Mouse (Mus musculus) ovary, adult 10 weeks (tissue): ENCODE results near the gene Klk14. TPM values are rescaled to one million over a fixed set of nuclear protein-coding genes. Genes with fewer than 3 reads are reported as not detected.

Experiments
- polyA plus RNA-seq: library from polyadenylated mRNA; stranded (reverse); fragments of 350-450 nt; fragmentation: Illumina TruSeq; extraction: RNeasy Lipid Tissue Mini Kit (QIAGEN cat#74804); gene quantifications from one replicate; pipeline ENCODE4 v1.2.3, GENCODE M21; 2014

Gene Klk14
- polyA plus RNA-seq: not detected

DNA sequence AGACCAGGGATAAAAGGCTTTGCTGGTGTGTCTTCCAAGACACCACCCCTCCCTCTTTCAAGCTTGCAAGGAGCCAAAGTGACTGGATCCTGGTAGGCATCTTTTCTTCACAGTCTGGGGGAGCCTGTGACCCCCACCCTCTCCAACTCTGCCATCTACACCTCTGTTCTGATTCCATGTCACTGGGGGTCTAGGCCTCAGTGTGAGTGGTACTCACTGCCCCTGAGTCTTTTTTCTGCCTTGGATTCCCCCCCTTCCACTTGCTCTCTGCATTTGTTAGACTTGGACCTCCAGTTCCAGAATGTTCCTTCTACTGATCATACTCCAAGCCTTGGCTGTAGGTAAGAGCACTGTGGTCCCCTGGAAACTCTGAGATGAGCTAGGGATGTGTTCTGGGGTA is at the start of gene Klk14:
Gene Klk14 (plus strand): TSS at position 301 of the 400 bp plus-strand sequence.

DNA sequence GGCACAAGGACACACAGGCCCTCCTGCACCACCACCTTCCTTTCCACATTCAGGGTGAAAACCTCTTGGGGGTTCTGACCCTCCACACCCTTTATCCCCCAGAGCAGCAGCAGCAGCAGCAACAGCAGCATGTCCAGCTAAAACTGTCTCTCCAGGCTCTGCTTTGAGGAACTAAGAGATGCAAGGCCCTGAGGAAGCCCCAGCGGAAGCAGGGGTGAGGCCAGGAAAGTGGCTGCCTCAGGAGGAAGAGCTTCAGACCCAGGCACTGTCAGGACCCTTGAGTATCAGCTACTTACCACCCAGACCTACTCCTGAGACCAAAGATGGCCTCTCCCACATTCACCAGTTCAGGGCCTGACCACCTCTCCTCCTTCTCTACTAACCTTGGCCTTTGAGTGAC is 30.2 kb upstream of the Klk14 start, which contains the start of gene Siglece:
Gene Siglece (minus strand): TSS at position 160 of the 400 bp plus-strand sequence.

DNA sequence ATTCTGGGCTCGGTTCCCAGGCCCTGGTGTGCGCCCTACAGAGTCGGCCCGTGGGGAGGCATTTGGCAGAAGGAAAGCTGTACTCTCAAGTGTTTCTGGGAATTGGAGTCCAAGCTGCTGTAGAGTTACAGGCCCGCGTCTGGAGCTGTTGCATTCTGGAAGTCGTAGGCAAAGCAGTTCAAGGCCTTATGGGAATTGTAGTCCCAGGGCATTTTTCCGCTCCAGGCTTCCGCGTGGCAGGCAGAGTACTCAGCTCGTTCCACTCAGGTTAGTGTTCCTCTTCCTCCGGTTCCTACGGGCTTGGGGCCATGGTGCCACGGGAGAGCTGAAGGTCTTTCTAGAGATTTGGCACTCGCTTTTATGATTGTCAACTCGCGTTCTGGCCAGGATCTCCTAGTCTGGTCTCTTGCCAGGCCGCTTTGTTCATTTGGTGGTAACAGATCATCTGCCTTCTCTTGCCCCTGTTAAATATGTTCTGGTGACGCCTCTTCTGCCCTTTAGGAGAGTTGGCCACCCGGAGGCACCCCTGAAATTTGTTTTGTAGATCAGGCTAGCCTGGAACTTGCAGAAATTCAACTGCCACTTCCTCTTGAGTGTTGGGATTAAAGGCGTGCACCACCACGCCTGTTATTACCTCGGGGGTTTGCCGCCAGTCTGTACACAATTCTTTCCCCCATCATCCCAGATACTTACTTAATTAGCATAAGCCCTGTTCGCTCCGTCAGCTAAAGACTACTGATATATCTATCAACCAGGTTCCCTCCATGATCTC is 18.2 kb upstream of the Klk14 start, which contains the start of gene Ctu1:
Gene Ctu1 (plus strand): TSS at position 208 of the 772 bp plus-strand sequence.

DNA sequence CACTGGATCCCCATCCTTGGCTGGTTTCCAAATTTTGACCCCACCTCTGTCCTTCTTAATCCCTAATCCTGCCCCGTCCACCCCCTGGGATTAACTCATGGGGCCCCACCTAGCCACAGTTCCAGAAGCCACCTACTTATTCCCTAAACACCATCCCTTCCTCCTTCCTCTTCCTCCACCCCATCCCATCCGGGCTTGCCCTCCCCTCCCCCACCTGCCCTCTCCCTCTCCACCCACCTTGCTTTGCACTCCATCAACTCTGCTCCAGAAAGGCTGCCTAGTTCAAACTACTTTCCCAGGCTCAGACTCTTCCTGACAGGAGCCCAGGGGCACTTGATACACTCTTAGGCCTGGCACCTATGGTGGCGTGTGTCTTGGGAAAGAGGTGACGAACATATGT is 22.0 kb downstream of the Klk14 start, which contains the start of gene Klk13:
Gene Klk13 (plus strand): TSS at position 301 of the 400 bp plus-strand sequence.

Other genes with a start within 250 kb of the Klk14 start
- not detected for gene Cldnd2, start 249.6 kb upstream of the Klk14 start, polyA plus RNA-seq
- gene Etfb, start 246.3 kb upstream of the Klk14 start, polyA plus RNA-seq: 1.5 TPM
- not detected for gene Gm45233, start 246.3 kb upstream of the Klk14 start, polyA plus RNA-seq
- 0.88 TPM for gene Vsig10l, start 227.3 kb upstream of the Klk14 start, polyA plus RNA-seq
- gene Iglon5, start 200.3 kb upstream of the Klk14 start, polyA plus RNA-seq: not detected
- gene 4931406B18Rik, start 184.5 kb upstream of the Klk14 start, polyA plus RNA-seq: not detected
- 5.7 TPM for gene Cd33, start 146.0 kb upstream of the Klk14 start, polyA plus RNA-seq
- 3.5 TPM for gene Zfp658, start 128.2 kb upstream of the Klk14 start, polyA plus RNA-seq
- gene Zfp719, start 110.8 kb upstream of the Klk14 start, polyA plus RNA-seq: 42.2 TPM
- 0.20 TPM for gene Zfp819, start 83.2 kb upstream of the Klk14 start, polyA plus RNA-seq
- not detected for gene Ceacam18, start 55.7 kb upstream of the Klk14 start, polyA plus RNA-seq
- 0.66 TPM for gene Siglece, start 30.3 kb upstream of the Klk14 start, polyA plus RNA-seq
- gene Ctu1, start 18.4 kb upstream of the Klk14 start, polyA plus RNA-seq: 3.2 TPM
- not detected for gene Klk13, start 22.1 kb downstream of the Klk14 start, polyA plus RNA-seq
- not detected for gene Klk12, start 78.5 kb downstream of the Klk14 start, polyA plus RNA-seq
- 0.48 TPM for gene Klk11, start 84.2 kb downstream of the Klk14 start, polyA plus RNA-seq
- gene Klk10, start 90.6 kb downstream of the Klk14 start, polyA plus RNA-seq: not detected
- not detected for gene Klk9, start 101.5 kb downstream of the Klk14 start, polyA plus RNA-seq
- gene Klk8, start 107.2 kb downstream of the Klk14 start, polyA plus RNA-seq: not detected
- not detected for gene Klk7, start 120.9 kb downstream of the Klk14 start, polyA plus RNA-seq
- not detected for gene Klk6, start 134.1 kb downstream of the Klk14 start, polyA plus RNA-seq
- not detected for gene Klk5, start 151.6 kb downstream of the Klk14 start, polyA plus RNA-seq
- gene Klk4, start 190.7 kb downstream of the Klk14 start, polyA plus RNA-seq: not detected
- not detected for gene Klk15, start 243.3 kb downstream of the Klk14 start, polyA plus RNA-seq